7 mouse cellular contexts compared by ENCODE assay signal in the genomic region with DNA sequence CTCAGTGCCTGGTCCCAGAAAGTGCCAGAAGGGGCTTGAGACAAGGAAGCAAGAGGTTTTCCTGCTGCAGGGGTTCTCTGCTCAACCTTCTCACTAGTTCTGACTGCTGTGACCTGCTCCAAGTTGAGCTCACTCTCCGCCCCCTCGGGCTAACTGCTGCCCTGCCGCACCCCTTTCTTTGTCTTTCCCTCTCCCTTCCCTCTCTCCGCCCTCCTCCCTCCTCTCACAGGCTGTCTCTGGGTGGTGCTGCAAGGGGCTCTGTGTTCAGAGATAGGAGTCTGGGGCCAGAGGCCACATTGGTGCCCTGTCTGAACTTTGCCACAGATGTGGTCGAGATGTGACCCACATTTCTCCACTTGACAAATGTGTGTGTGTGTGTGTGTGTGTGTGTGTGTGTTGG. TPM values are rescaled to one million over a fixed set of nuclear protein-coding genes. Genes with fewer than 3 reads are reported as not detected.
A peak's percentile ranks its signal among the peaks of the same experiment; 100 is the strongest.
DNase-seq lines count a peak whose midpoint lies in the region; ATAC-seq lines count a peak whose summit lies in the region.

A gene (minus strand): TSS at position 375 of the 400 bp plus-strand sequence.

- H3K36me3 ChIP-seq in embryonic facial prominence, embryonic 14.5 days (ENCODE audit: control insufficient read depth, insufficient read depth, low read length), result no peaks in the 10 kb centered on the region
- no peaks in the 10 kb centered on the region for H3K36me3 ChIP-seq in stomach, embryonic 16.5 days (ENCODE audit: control insufficient read depth, insufficient read depth, low read length)

- no peaks in the 10 kb centered on the region for H3K27me3 ChIP-seq in embryonic facial prominence, embryonic 14.5 days (replicated peaks; ENCODE audit: control insufficient read depth, insufficient read depth, low read length)
- no peaks in the 10 kb centered on the region for H3K27me3 ChIP-seq in stomach, embryonic 16.5 days (ENCODE audit: control insufficient read depth, insufficient read depth, low read length)

- peak within 1 kb of the TSS; percentile 17; the same call in 1 of the 2 replicates for H3K9ac ChIP-seq in embryonic facial prominence, embryonic 14.5 days (ENCODE audit: low read depth, low read length)
- peak within 1 kb of the TSS; percentile 60 for H3K9ac ChIP-seq in stomach, embryonic 16.5 days (ENCODE audit: low read length)

- 26% methylated on average over 5 of the region's 5 CpGs for WGBS in embryonic facial prominence, embryonic 14.5 days
- 20% methylated on average over 5 of the region's 5 CpGs for WGBS in stomach, embryonic 16.5 days

- peaks cover 26% of the 10 kb centered on the region for H3K4me1 ChIP-seq in embryonic facial prominence, embryonic 14.5 days (ENCODE audit: control insufficient read depth, insufficient read depth, low read length)
- H3K4me1 ChIP-seq in stomach, embryonic 16.5 days (ENCODE audit: control insufficient read depth, insufficient read depth, low read length), result peaks cover 51% of the 10 kb centered on the region

- no peak within 1 kb of the TSS for H3K4me3 ChIP-seq in embryonic facial prominence, embryonic 14.5 days (ENCODE audit: low read depth, low read length)
- peak within 1 kb of the TSS; percentile 33 for H3K4me3 ChIP-seq in stomach, embryonic 16.5 days (replicated peaks; ENCODE audit: low read length)

- no peaks in the 10 kb centered on the region for H3K9me3 ChIP-seq in embryonic facial prominence, embryonic 14.5 days (ENCODE audit: control insufficient read depth, low read length)
- no peaks in the 10 kb centered on the region for H3K9me3 ChIP-seq in stomach, embryonic 16.5 days (replicated peaks; ENCODE audit: control insufficient read depth, low read length)

- peak; percentile 64; the same call in 1 of the 2 replicates for ATAC-seq in embryonic facial prominence, embryonic 14.5 days (ENCODE audit: low read depth)
- ATAC-seq in stomach, embryonic 16.5 days (ENCODE audit: insufficient read depth, low FRiP score), result peak; percentile 78

- no peak within 1 kb of the TSS; the same call in 1 of the 2 replicates for H3K27ac ChIP-seq in embryonic facial prominence, embryonic 14.5 days (replicated peaks; ENCODE audit: low read depth, low read length)
- H3K27ac ChIP-seq in stomach, embryonic 16.5 days (ENCODE audit: low read length), result peak within 1 kb of the TSS; percentile 95

- H3K4me2 ChIP-seq in embryonic facial prominence, embryonic 14.5 days (ENCODE audit: low read depth, low read length), result peak within 1 kb of the TSS; percentile 30
- H3K4me2 ChIP-seq in stomach, embryonic 16.5 days (ENCODE audit: low read depth, low read length), result peak within 1 kb of the TSS; percentile 45

- DNase-seq in thymus, postnatal 0 days (ENCODE audit: low spot score), result peak; percentile 10
- no peak for DNase-seq in thymus, postnatal 25 days
- no peak for DNase-seq in embryonic facial prominence, embryonic 14.5 days (ENCODE audit: low spot score)
- peak; percentile 79 for DNase-seq in liver
- no peak for DNase-seq in cerebellum, postnatal 36 days
- no peak for DNase-seq in cerebellum, adult 11-12 months

RNA-seq across cellular contexts. Expression of the gene that starts here (rescaled TPM):
- 14.8 and 16.8 TPM in 2 replicates for polyA plus RNA-seq in thymus, postnatal 0 days (2015; fragmentation: Nextera tagmentation; extraction: Ambion mirVana)
- polyA plus RNA-seq in embryonic facial prominence, embryonic 14.5 days (2014; fragmentation: Nextera tagmentation; extraction: Ambion mirVana), result 21.7 and 27.1 TPM in 2 replicates
- polyA plus RNA-seq in stomach, embryonic 16.5 days (2015; fragmentation: Nextera tagmentation; extraction: Ambion mirVana), result 60.9 and 73.3 TPM in 2 replicates

Comparison
In these comparisons a context has a peak if more than half of its experiments do, and no peak if none do; other contexts are left out.
1. DNase-seq: peak in thymus, postnatal 0 days (single experiment) and liver (single experiment); none in thymus, postnatal 25 days (single experiment), embryonic facial prominence, embryonic 14.5 days (single experiment), cerebellum, postnatal 36 days (0 of 2) and cerebellum, adult 11-12 months (single experiment).